Mouse (Mus musculus): Measurements from ENCODE around the gene Taf1. TPM values are rescaled to one million over a fixed set of nuclear protein-coding genes. Genes with fewer than 3 reads are reported as not detected.
A peak's percentile ranks its signal among the peaks of the same experiment; 100 is the strongest.

Gene Taf1
- total RNA-seq (2021), result 1 to 10 TPM; 6.0 to 8.5 TPM
- long read RNA-seq, experiment 1, partial matches to known transcripts, result 0 of 28 reads
- long read RNA-seq, experiment 1, other reads (novel, unspliced or antisense), result 28 of 28 reads
- long read RNA-seq, experiment 2, partial matches to known transcripts, result 1 of 10 reads
- long read RNA-seq, experiment 2, other reads (novel, unspliced or antisense), result 9 of 10 reads

- peak; percentile 92 for DNase-seq
These were observed at the start of gene Taf1 for GRCm38 (mm10) chrX:101532347-101533221. Gene Taf1, plus strand, starts transcription at chrX:101532734.

- DNase-seq, result peak; percentile 9
These were observed 45.9 kb upstream of the Taf1 start for GRCm38 (mm10) chrX:101486487-101487152.

GRCm38 (mm10) chrX:101504636-101505035, 27.9 kb upstream of the Taf1 start:
- no peak for DNase-seq

- no peak for DNase-seq
These were observed 16.8 kb upstream of the Taf1 start for GRCm38 (mm10) chrX:101515710-101516109.

GRCm38 (mm10) chrX:101518006-101518405, 14.5 kb upstream of the Taf1 start:
- DNase-seq, result no peak

GRCm38 (mm10) chrX:101522027-101522426, 10.5 kb upstream of the Taf1 start:
- no peak for DNase-seq

GRCm38 (mm10) chrX:101527356-101527755, 5.2 kb upstream of the Taf1 start:
- DNase-seq, result no peak

GRCm38 (mm10) chrX:101585455-101585854, 52.9 kb downstream of the Taf1 start:
- DNase-seq, result no peak

GRCm38 (mm10) chrX:101616183-101616582, 83.6 kb downstream of the Taf1 start:
- no peak for DNase-seq

GRCm38 (mm10) chrX:101617889-101618288, 85.4 kb downstream of the Taf1 start:
- no peak for DNase-seq

GRCm38 (mm10) chrX:101620317-101620716, 87.8 kb downstream of the Taf1 start:
- DNase-seq, result no peak

- DNase-seq, result no peak
These were observed 90.0 kb downstream of the Taf1 start for GRCm38 (mm10) chrX:101622539-101622938.

GRCm38 (mm10) chrX:101636821-101637525, 104.4 kb downstream of the Taf1 start:
- DNase-seq, result no peak

- DNase-seq, result no peak
These were observed 106.3 kb downstream of the Taf1 start for GRCm38 (mm10) chrX:101638856-101639255.

- DNase-seq, result no peak
These were observed 106.8 kb downstream of the Taf1 start for GRCm38 (mm10) chrX:101639306-101639705.

- peak; percentile 88 for DNase-seq
These were observed 107.2 kb downstream of the Taf1 start, which contains the start of gene Ogt for GRCm38 (mm10) chrX:101639741-101640166. Gene Ogt, plus strand, starts transcription at chrX:101640060.

- DNase-seq, result peak; percentile 39
These were observed 107.9 kb downstream of the Taf1 start for GRCm38 (mm10) chrX:101640194-101641160.

- DNase-seq, result no peak
These were observed 108.6 kb downstream of the Taf1 start for GRCm38 (mm10) chrX:101641161-101641530.

GRCm38 (mm10) chrX:101642091-101642490, 109.6 kb downstream of the Taf1 start:
- no peak for DNase-seq

GRCm38 (mm10) chrX:101645286-101645685, 112.8 kb downstream of the Taf1 start:
- DNase-seq, result no peak

- no peak for DNase-seq
These were observed 114.1 kb downstream of the Taf1 start for GRCm38 (mm10) chrX:101646621-101647020.
